Mouse (Mus musculus): ENCODE results near the gene Mrgprd. TPM values are rescaled to one million over a fixed set of nuclear protein-coding genes. Genes with fewer than 3 reads are reported as not detected.

Mrgprd gene
- total RNA-seq (2023): not detected in 2 replicates

DNA sequence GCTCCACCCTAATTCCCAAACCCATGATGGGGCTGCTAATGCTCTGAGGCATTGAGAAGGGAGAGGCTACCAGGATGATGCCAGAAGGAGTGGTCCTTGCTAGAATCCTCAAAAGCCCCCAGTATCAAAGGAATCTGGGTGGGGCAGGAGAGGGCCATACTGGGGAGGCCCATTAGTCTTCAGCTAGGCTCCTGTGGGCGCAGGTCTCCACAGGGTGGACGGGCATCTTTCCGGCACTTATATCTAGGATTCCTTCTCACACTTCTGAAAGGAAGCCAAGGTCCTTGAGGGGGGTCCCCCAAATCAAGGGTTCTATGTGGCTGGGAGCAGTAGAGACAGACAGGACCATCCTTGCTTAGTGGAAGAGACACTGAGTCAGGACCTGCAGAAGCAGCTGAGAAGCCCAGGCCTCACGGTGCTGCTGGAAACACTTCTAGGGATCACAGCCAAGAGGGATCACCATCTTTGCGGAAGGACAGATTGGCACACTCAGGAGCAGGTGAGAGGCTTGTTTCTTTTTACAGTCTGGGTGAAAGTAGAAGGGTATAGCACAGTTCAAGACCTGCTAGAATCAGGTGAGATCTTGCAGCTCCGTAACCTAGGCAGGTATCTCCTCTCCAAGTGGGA is at the start of gene Mrgprd:
Gene Mrgprd, plus strand, starts transcription at position 51 of the 627 bp plus-strand sequence.

DNA sequence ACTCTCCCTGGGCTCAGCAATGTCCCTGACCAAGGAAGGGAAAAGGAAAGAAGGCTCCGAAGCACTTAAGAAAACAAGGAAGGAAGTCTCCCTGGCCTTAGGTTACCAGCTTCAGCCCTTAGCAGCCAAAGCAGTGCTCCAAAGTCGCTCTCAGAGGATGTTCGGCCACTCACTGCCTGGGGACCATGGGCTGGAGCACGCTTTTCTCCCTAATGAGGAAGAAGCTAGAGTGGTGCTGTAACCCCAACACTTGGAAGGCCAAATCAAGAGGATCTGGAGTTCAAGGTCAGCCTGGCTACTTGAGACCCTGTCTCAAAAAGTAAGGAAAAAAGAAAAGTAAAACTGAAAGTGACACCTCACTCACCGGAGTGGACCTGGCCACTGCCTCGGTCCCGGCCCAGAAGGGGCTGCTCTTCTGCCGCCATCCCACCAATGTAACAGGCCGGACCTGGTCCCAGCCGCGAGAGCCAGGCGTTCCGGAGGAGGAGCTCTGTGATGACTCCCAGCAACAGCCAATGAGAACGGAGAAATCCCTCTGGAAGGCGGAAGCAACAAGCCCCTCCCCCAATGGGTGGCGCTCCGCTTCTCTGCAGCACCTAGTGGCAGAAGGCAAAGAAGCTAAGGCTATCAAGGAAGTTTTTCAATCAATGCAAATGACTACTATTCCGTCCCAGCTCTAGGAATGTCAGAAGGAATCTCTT is 31.0 kb upstream of the Mrgprd start, which contains the start of gene Tpcn2:
Gene Tpcn2, minus strand, starts transcription at position 525 of the 701 bp plus-strand sequence.

DNA sequence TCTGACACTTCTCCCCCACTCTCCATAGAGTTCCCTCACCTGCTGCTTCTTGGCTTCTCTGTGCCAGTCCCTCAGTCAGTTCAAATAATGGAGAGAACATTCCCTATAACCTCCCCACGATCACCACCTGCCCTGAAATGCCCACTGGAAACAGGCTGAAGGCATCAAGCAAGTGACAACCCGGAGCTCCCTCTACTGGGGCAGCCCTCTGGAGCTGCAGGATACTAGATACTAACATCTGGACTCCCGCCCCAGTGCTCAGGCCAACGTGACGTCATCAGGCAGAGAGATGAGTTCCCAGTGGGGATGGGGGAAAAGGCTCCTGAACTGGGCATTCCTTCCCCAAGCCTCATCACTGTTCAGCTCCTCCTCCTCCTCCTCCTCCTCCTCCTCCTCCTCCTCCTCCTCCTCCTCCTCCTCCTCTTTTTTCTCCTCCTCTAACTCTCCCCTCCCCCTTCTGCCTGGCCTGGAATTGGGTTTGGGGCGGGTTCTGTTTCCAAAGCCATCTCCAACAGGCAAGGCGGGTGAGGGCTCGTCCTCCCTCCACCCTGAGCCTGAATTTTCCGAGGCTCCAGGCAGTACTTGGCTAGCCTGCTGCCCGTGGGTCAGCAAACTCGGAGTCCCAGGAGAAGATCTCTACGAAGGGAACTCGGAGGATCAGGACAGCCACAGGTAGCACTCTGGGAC is 14.2 kb upstream of the Mrgprd start, which contains the start of gene Mrgprf:
Gene Mrgprf, plus strand, starts transcription at position 508 of the 687 bp plus-strand sequence.

Other genes with a start within 250 kb of the Mrgprd start
- gene 1810010D01Rik, start 106.7 kb upstream of the Mrgprd start, total RNA-seq (2023): 4.8 and 6.9 TPM in 2 replicates
- gene Tpcn2, start 30.8 kb upstream of the Mrgprd start, total RNA-seq (2023): 52.1 and 61.8 TPM in 2 replicates
- not detected in 2 replicates for gene Mrgprf, start 14.0 kb upstream of the Mrgprd start, total RNA-seq (2023)

Data from neutrophil, adult 65 days (primary cell).